Mouse (Mus musculus): ENCODE data around the gene Akap13.

DNA sequence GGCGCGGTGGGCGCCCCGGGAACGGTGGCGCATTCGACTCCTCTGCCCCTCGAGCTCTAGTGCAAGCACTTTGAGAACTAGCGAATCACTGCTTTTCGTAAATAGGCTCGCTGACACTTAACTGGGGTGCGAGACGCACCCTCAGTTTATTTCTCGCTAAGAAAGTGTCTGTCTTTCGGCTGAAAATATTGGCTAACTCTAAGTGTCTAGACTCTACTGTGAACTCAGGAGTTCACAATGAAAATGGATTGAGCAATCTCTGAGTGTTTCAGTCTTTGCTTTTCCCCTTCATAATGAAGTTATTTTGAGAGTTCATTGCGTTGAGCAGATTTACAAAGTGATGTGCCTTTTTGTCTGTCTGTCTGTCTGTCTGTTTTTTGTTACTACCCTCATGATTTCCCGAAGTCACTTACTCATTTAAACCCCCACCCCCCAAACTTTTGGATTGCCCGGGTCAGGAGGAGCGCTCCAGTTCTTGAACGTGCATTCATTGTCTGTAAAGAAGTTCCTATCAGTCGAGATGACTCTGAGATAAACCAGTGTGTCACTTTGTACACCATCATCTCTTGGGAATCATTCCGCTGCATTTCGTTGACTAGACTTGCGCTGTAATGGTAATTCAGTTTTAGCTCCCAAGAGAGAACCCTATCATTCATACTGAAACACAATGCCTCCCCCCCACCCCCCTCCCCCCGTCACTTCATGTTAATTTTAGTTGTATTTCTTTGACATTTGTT, 986 bp downstream of the Akap13 start:
- TF ChIP-seq CTCF (IDR thresholded peaks at IDR 0.05; ENCODE audit: extremely low read depth, insufficient read depth, low read length) (no peak), POLR2A (IDR thresholded peaks at IDR 0.05; ENCODE audit: extremely low read depth, insufficient read depth, low read length) (no peak)

Data from cortical plate, adult 2 months (tissue).